Mouse (Mus musculus) macrophage (primary cell): ENCODE results near the gene Kbtbd6. TPM values are rescaled to one million over a fixed set of nuclear protein-coding genes. Genes with fewer than 3 reads are reported as not detected.
A peak's percentile ranks its signal among the peaks of the same experiment; 100 is the strongest.
"Not testable (repeated sequence)": the region's sequence is repeated elsewhere in the genome, so short reads cannot be mapped to it uniquely, and the experiment has no call there.

Source experiments
- H3K27ac ChIP-seq: fragments of 350-480 bp; formaldehyde crosslinking; 2 replicates; pipeline ENCODE4 v1.9.0; 2021
- H3K36me3 ChIP-seq: fragments of 350-480 bp; formaldehyde crosslinking; 2 replicates; pipeline ENCODE4 v1.9.0; 2021; ENCODE audit errors: inconsistent target
- H3K4me3 ChIP-seq: fragments of 350-480 bp; formaldehyde crosslinking; 2 replicates; pipeline ENCODE4 v1.9.0; 2021; ENCODE audit errors: inconsistent target
- H3K79me2 ChIP-seq: fragments of 350-480 bp; formaldehyde crosslinking; 2 replicates; pipeline ENCODE4 v1.9.0; 2021; ENCODE audit errors: inconsistent target
- WGBS: methylation state at CpG from one replicate; pipeline ENCODE4 v1.1.7; 2026; ENCODE audit warnings: inconsistent platforms; ENCODE audit not compliant: missing documents; 5-methylcytosine and 5-hydroxymethylcytosine counted together
- polyA plus RNA-seq: library from polyadenylated mRNA; stranded (reverse); fragments of 250-400 nt; gene quantifications from 3 replicates; pipeline ENCODE4 v1.2.4, GENCODE M21; 2018; ENCODE audit warnings: inconsistent platforms
- total RNA-seq, 78 experiments: library from RNA; depleted of rRNA; stranded (reverse); fragments of 250-400 nt; gene quantifications; 1 replicate in 9 of 78; 2 replicates in 24 of 78; 3 replicates in 43 of 78; 4 replicates in 2 of 78; pipeline ENCODE4 v1.2.4; 2018; ENCODE audit warnings: inconsistent platforms in 56 of 78

Kbtbd6 gene
- under 1 TPM in 11 of 26 experiments, not detected in 15; 0.26 to 0.86 (median 0.37) TPM for total RNA-seq (2018; cell fraction: chromatin; rRNA removed)
- total RNA-seq (2018; cell fraction: cytosol; rRNA removed): under 1 TPM; 0.05 to 0.39 (median 0.17) TPM
- 1 to 10 TPM in 3 of 26 experiments, under 1 TPM in 12, not detected in 11; 0.17 to 1.6 (median 0.36) TPM for total RNA-seq (2018; cell fraction: nucleus; rRNA removed)
- polyA plus RNA-seq: 0.12 to 1.3 TPM (median 0.19 TPM) in 3 replicates

- H3K36me3 ChIP-seq, H3K79me2 ChIP-seq, H3K27ac ChIP-seq: not testable (repeated sequence)
- peak within 1 kb of the TSS; percentile 28 for H3K4me3 ChIP-seq
- WGBS: 2% methylated on average over 26 of the region's 89 CpGs
Observed at GRCm38 (mm10) chr14:79451681-79452590, at the start of gene Kbtbd6. TSS of gene Kbtbd6 (plus strand) at chr14:79451835.

GRCm38 (mm10) chr14:79407641-79408040 lies 44.0 kb upstream of the Kbtbd6 start:
- no peak overlapping the region for H3K27ac ChIP-seq
- WGBS: 79% methylated on average over 2 of the region's 2 CpGs
- no peaks in the 10 kb centered on the region for H3K79me2 ChIP-seq
- H3K36me3 ChIP-seq: peaks cover 15% of the 10 kb centered on the region
- H3K4me3 ChIP-seq: no peak overlapping the region

GRCm38 (mm10) chr14:79409278-79409830 lies 42.3 kb upstream of the Kbtbd6 start:
- H3K27ac ChIP-seq: no peak overlapping the region
- peaks cover 24% of the 10 kb centered on the region; the same call in 1 of the 2 replicates for H3K36me3 ChIP-seq
- no peak overlapping the region for H3K4me3 ChIP-seq
- WGBS: 91% methylated on average over 6 of the region's 6 CpGs
- H3K79me2 ChIP-seq: no peaks in the 10 kb centered on the region

GRCm38 (mm10) chr14:79410662-79411061 lies 41.0 kb upstream of the Kbtbd6 start:
- H3K36me3 ChIP-seq: peaks cover 24% of the 10 kb centered on the region; the same call in 1 of the 2 replicates
- H3K4me3 ChIP-seq: no peak overlapping the region
- no peak overlapping the region for H3K27ac ChIP-seq
- 86% methylated on average over 2 of the region's 2 CpGs for WGBS
- H3K79me2 ChIP-seq: no peaks in the 10 kb centered on the region

DNA sequence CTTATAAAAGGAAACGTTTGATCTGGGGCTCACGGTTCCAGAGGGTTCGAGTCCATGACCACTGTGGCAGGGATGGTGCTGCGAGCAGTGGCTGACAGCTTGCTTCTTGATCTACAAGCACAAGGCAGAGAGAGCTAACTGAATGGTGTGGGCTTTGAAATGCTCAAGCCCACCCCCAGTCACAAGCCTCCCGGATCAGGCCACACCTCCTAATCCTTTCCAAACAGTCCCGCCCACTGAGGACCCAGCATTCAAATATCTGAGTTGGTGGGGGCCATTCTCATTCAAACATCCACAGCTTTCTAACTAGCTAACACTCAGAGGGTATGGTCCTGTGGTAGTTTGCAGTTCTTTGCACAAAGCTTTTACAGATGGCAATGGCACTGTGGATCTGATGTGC lies 38.5 kb upstream of the Kbtbd6 start:
- H3K79me2 ChIP-seq: no peaks in the 10 kb centered on the region
- peaks cover 22% of the 10 kb centered on the region; the same call in 1 of the 2 replicates for H3K36me3 ChIP-seq
- WGBS: 88% methylated on average over 6 of the region's 6 CpGs
- no peak overlapping the region for H3K27ac ChIP-seq
- H3K4me3 ChIP-seq: no peak overlapping the region

DNA sequence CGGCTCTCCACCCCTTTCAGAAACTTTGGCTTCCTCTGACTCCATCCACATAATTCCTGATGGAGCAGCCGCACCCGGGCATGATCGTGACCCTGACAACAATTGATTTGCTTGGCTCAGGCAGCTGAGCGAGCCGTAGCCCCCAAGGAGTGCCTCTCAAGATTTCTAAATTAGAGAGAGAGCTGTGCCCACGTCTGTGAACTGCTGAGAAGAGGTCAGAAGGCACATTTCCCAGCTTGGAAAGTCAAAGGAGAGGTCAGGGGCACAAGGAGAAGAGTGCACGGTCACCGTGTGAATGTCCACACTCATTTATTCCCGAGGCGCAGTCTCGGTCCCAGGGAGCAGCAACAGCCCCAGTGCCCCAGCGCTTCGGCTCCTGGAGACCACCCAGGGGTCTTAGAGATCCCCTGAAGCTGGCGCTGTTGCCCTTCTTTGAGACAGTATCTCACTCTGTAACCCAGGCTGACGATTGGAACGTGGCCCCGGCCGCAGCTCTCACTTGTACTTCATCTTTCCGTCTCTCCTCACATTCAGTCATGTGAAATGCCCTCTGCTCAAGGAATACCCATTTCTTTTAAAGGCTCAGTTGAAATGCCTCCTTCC lies 31.5 kb upstream of the Kbtbd6 start:
- Histone ChIP-seq H3K27ac (no peak overlapping the region), H3K36me3 (peaks cover 8% of the 10 kb centered on the region; the same call in 1 of the 2 replicates), H3K79me2 (no peaks in the 10 kb centered on the region), H3K4me3 (no peak overlapping the region)
- 96% methylated on average over 20 of the region's 20 CpGs for WGBS

DNA sequence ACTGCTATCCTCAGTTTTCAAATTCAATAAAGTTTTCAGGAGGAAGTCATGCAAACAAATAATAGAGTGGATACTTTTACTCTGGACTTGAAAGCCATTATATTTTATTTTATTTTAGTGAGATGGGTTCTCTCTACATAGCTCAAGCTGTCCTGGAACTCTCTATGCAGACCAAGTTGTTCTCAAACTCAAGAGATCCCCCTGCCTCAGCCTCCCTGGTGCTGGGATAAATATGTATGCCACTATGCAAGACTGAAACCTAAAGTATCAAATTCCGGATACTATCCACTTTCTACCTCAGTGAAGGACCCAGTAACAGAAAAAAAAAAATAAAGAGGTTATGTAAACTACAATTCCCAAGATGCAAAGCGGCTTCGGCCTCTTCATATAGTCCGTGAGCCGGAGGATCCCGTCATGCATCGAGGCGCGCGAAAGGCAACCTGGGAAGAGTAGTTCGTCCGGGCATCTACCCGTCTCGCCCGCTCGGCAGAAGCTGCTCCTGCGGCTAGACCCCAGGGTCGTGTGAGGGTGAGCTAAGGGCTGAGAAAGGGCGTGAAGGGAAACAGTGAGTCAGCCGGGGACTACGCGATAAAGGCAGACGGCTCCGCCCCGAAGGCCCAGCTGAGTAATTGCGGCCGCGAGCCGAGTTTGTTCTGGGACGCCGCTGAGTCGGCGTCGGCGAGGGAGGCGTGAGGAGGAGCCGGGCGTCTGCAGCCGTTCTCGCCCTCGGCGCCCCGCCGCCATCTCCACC lies 25.5 kb upstream of the Kbtbd6 start, which contains the start of gene Kbtbd7:
Gene Kbtbd7, plus strand, starts transcription at position 533 of the 751 bp plus-strand sequence.
- H3K36me3 ChIP-seq: no peaks in the 10 kb centered on the region
- WGBS: 1% methylated on average over 37 of the region's 44 CpGs
- H3K27ac ChIP-seq: no peak within 1 kb of the TSS
- H3K4me3 ChIP-seq: no peak within 1 kb of the TSS
- peaks cover 13% of the 10 kb centered on the region; the same call in 1 of the 2 replicates for H3K79me2 ChIP-seq

DNA sequence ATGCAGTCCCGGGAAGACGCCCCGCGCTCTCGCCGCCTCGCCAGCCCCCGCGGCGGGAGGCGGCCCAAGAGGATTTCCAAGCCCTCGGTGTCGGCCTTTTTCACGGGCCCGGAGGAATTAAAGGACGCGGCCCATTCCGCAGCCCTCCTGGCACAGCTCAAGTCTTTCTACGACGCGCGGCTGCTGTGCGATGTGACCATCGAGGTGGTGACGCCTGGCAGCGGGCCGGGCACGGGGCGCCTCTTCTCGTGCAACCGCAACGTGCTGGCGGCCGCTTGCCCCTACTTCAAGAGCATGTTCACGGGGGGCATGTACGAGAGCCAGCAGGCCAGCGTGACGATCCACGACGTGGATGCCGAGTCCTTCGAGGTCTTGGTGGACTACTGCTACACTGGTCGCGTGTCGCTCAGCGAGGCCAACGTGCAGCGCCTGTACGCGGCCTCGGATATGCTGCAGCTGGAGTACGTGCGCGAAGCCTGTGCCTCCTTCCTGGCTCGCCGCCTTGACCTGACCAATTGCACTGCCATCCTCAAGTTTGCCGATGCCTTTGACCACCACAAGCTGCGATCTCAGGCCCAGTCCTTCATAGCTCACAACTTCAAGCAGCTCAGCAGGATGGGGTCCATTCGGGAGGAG lies 24.8 kb upstream of the Kbtbd6 start:
- not testable (repeated sequence) for H3K4me3 ChIP-seq, H3K27ac ChIP-seq, H3K36me3 ChIP-seq
- peaks cover 13% of the 10 kb centered on the region; the same call in 1 of the 2 replicates for H3K79me2 ChIP-seq
- no CpG with 5 or more reads among the region's 59 CpGs for WGBS

- Histone ChIP-seq H3K36me3 (no peaks in the 10 kb centered on the region), H3K4me3 (no peak overlapping the region), H3K79me2 (no peaks in the 10 kb centered on the region; the same call in 1 of the 2 replicates), H3K27ac (no peak overlapping the region)
- 100% methylated on average over 1 of the region's 1 CpGs for WGBS
Observed at GRCm38 (mm10) chr14:79434068-79434467, 17.6 kb upstream of the Kbtbd6 start.

DNA sequence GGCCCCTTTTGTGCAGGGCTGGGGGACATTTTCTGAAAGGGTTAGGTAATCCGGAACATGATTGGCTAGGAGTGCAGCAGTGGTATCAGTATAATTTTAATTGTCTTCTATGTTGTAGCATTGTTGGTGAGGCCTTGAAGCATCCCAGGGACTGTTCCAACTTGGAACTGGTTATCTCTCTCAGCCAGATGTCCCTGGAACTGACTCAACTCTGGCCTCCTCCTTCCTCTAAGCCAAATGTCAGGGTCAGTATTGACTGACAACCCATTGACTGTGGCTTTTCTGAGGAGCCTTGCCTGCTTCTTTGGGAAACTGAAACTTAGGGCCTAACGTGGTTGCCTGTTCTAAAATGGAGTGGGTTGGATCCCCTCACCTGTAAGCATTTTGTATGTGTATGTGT lies 11.0 kb upstream of the Kbtbd6 start:
- Histone ChIP-seq H3K36me3 (no peaks in the 10 kb centered on the region), H3K27ac (no peak overlapping the region), H3K4me3 (no peak overlapping the region), H3K79me2 (no peaks in the 10 kb centered on the region)
- WGBS: 88% methylated on average over 2 of the region's 2 CpGs

- no peak overlapping the region for H3K4me3 ChIP-seq
- 2% methylated on average over 4 of the region's 5 CpGs for WGBS
- peak overlapping the region; percentile 55 for H3K27ac ChIP-seq
- H3K36me3 ChIP-seq: no peaks in the 10 kb centered on the region
- no peaks in the 10 kb centered on the region for H3K79me2 ChIP-seq
Observed at GRCm38 (mm10) chr14:79441441-79441840, 10.2 kb upstream of the Kbtbd6 start.

DNA sequence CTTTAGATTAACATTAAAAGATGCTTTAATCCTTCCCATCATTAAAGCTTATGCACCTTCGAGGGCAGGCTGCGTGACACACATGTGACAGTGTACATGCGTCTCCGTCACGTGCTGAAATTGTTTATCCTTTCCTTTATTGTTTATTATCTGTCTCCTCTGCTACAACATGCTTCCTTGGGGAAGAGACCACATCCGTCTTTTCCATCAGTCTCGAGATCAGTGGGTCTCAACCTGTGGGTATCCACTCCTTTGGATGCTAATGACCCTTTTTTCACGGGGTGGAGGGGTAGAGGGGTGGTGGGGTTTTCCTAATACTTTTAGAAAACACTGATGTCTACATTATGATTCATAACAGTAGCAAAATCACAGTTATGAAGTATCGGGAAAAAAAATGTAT lies 7.0 kb upstream of the Kbtbd6 start:
- 91% methylated on average over 9 of the region's 9 CpGs for WGBS
- Histone ChIP-seq H3K79me2 (no peaks in the 10 kb centered on the region), H3K36me3 (no peaks in the 10 kb centered on the region), H3K27ac (no peak overlapping the region), H3K4me3 (no peak overlapping the region)

GRCm38 (mm10) chr14:79445055-79445620 lies 6.5 kb upstream of the Kbtbd6 start:
- Histone ChIP-seq H3K4me3 (no peak overlapping the region), H3K79me2 (no peaks in the 10 kb centered on the region), H3K36me3 (no peaks in the 10 kb centered on the region), H3K27ac (no peak overlapping the region)
- 70% methylated on average over 16 of the region's 16 CpGs for WGBS
